Mouse (Mus musculus): ENCODE results near the gene Tmtc3. TPM values are rescaled to one million over a fixed set of nuclear protein-coding genes. Genes with fewer than 3 reads are reported as not detected.

Tmtc3 gene
- 26.0 TPM for polyA plus RNA-seq (2021)

- CTCF ChIA-PET: interaction anchor here (0.9 to 1.9 kb wide), 3 partner anchors 10 to 19 kb away, joined by 3 to 6 read pairs (median 6); no protein-coding TSS in a partner anchor
- in situ Hi-C loops (cut with MboI; ENCODE audit: low pct_unique_long_range_greater_than_20kb): loop anchor here (10.0 to 25.0 kb wide), 2 partner anchors 333 to 1325 kb away; no protein-coding TSS in a partner anchor
- DNase-seq (ENCODE audit: low read depth, low spot score): peak; percentile 87
- no peak for TF ChIP-seq CTCF (IDR thresholded peaks at IDR 0.05)
- POLR2A ChIA-PET: interaction anchor here (1.1 kb wide), 1 partner anchor 14 kb away, joined by 3 read pairs; no protein-coding TSS in a partner anchor
- no peaks in the 10 kb centered on the region for H3K27me3 ChIP-seq
- peak; percentile 97 for ATAC-seq
Measured at GRCm38 (mm10) chr10:100487097-100487978, at the start of gene Tmtc3, which contains the start of gene Cep290. TSS of gene Tmtc3 (minus strand) at chr10:100487350. TSS of gene Cep290 (plus strand) at chr10:100487558.

GRCm38 (mm10) chr10:100524499-100525390, 37.6 kb upstream of the Tmtc3 start:
- in situ Hi-C loops (cut with MboI; ENCODE audit: low pct_unique_long_range_greater_than_20kb): no loop called here

GRCm38 (mm10) chr10:100522330-100522729, 35.2 kb upstream of the Tmtc3 start:
- ATAC-seq (no peak), DNase-seq (ENCODE audit: low read depth, low spot score) (no peak)
- ChIA-PET CTCF (interaction anchor here (1.2 to 1.7 kb wide), 2 partner anchors 9 kb away, joined by 6 read pairs; no protein-coding TSS in a partner anchor), POLR2A (no interaction called here)
- H3K27me3 ChIP-seq: no peaks in the 10 kb centered on the region
- TF ChIP-seq CTCF (IDR thresholded peaks at IDR 0.05): no peak
- in situ Hi-C loops (cut with MboI; ENCODE audit: low pct_unique_long_range_greater_than_20kb): no loop called here

More at GRCm38 (mm10) chr10:100524499-100525390, 37.6 kb upstream of the Tmtc3 start:
- ChIA-PET CTCF (interaction anchor here (0.9 kb wide), 1 partner anchor 10 kb away, joined by 4 read pairs; no protein-coding TSS in a partner anchor), POLR2A (no interaction called here)
- ATAC-seq: no peak
- H3K27me3 ChIP-seq: no peaks in the 10 kb centered on the region
- no peak for TF ChIP-seq CTCF (IDR thresholded peaks at IDR 0.05)
- DNase-seq (ENCODE audit: low read depth, low spot score): no peak

GRCm38 (mm10) chr10:100521617-100522016, 34.5 kb upstream of the Tmtc3 start:
- CTCF ChIA-PET: interaction anchor here (1.2 to 1.7 kb wide), 2 partner anchors 9 to 10 kb away, joined by 6 read pairs; no protein-coding TSS in a partner anchor
- ATAC-seq (no peak), DNase-seq (ENCODE audit: low read depth, low spot score) (no peak)
- POLR2A ChIA-PET: no interaction called here
- no peaks in the 10 kb centered on the region for H3K27me3 ChIP-seq
- in situ Hi-C loops (cut with MboI; ENCODE audit: low pct_unique_long_range_greater_than_20kb): no loop called here
- TF ChIP-seq CTCF (IDR thresholded peaks at IDR 0.05): no peak

GRCm38 (mm10) chr10:100508170-100508569, 21.0 kb upstream of the Tmtc3 start:
- no peak for ATAC-seq
- no peak for TF ChIP-seq CTCF (IDR thresholded peaks at IDR 0.05)
- in situ Hi-C loops (cut with MboI; ENCODE audit: low pct_unique_long_range_greater_than_20kb): no loop called here
- H3K27me3 ChIP-seq: no peaks in the 10 kb centered on the region
- CTCF ChIA-PET: no interaction called here
- POLR2A ChIA-PET: no interaction called here
- DNase-seq (ENCODE audit: low read depth, low spot score): no peak

- no peaks in the 10 kb centered on the region for H3K27me3 ChIP-seq
- ATAC-seq (no peak), DNase-seq (ENCODE audit: low read depth, low spot score) (no peak)
- in situ Hi-C loops (cut with MboI; ENCODE audit: low pct_unique_long_range_greater_than_20kb): loop anchor here (25.0 kb wide), 1 partner anchor 1336 kb away; no protein-coding TSS in a partner anchor
- CTCF ChIA-PET: no interaction called here
- POLR2A ChIA-PET: no interaction called here
- TF ChIP-seq CTCF (IDR thresholded peaks at IDR 0.05): no peak
Measured at GRCm38 (mm10) chr10:100498309-100498708, 11.2 kb upstream of the Tmtc3 start.

GRCm38 (mm10) chr10:100491916-100492315, 4.8 kb upstream of the Tmtc3 start:
- ChIA-PET CTCF (no interaction called here), POLR2A (no interaction called here)
- in situ Hi-C loops (cut with MboI; ENCODE audit: low pct_unique_long_range_greater_than_20kb): loop anchor here (25.0 kb wide), 1 partner anchor 1330 kb away; no protein-coding TSS in a partner anchor
- no peaks in the 10 kb centered on the region for H3K27me3 ChIP-seq
- ATAC-seq (no peak), DNase-seq (ENCODE audit: low read depth, low spot score) (no peak)
- TF ChIP-seq CTCF (IDR thresholded peaks at IDR 0.05): no peak

GRCm38 (mm10) chr10:100486701-100487096, 451 bp downstream of the Tmtc3 start:
- no peak for DNase-seq (ENCODE audit: low read depth, low spot score)
- ChIA-PET POLR2A (no interaction called here), CTCF (interaction anchor here (0.8 to 1.9 kb wide), 4 partner anchors 9 to 24 kb away, joined by 3 to 6 read pairs (median 4); no protein-coding TSS in a partner anchor)
- H3K27me3 ChIP-seq: no peaks in the 10 kb centered on the region
- TF ChIP-seq CTCF (IDR thresholded peaks at IDR 0.05): no peak
- ATAC-seq: peak; percentile 3
- in situ Hi-C loops (cut with MboI; ENCODE audit: low pct_unique_long_range_greater_than_20kb): loop anchor here (10.0 to 25.0 kb wide), 2 partner anchors 332 to 1324 kb away; no protein-coding TSS in a partner anchor

- ChIA-PET POLR2A (interaction anchor here (0.6 kb wide), 1 partner anchor 567 kb away, joined by 4 read pairs; no protein-coding TSS in a partner anchor), CTCF (interaction anchor here (1.3 to 1.9 kb wide), 2 partner anchors 8 to 10 kb away, joined by 4 read pairs; no protein-coding TSS in a partner anchor)
- ATAC-seq: no peak
- H3K27me3 ChIP-seq: no peaks in the 10 kb centered on the region
- no peak for DNase-seq (ENCODE audit: low read depth, low spot score)
- in situ Hi-C loops (cut with MboI; ENCODE audit: low pct_unique_long_range_greater_than_20kb): loop anchor here (5.0 to 25.0 kb wide), 3 partner anchors 465 to 1317 kb away; partner anchors contain the start of gene Kitl
- TF ChIP-seq CTCF (IDR thresholded peaks at IDR 0.05): no peak
Measured at GRCm38 (mm10) chr10:100479538-100479937, 7.6 kb downstream of the Tmtc3 start.
